Mouse (Mus musculus): ENCODE results near the gene Prps1l1. TPM values are rescaled to one million over a fixed set of nuclear protein-coding genes. Genes with fewer than 3 reads are reported as not detected.

Gene Prps1l1
- total RNA-seq, 2 experiments from 2014 or later, result not detected

DNA sequence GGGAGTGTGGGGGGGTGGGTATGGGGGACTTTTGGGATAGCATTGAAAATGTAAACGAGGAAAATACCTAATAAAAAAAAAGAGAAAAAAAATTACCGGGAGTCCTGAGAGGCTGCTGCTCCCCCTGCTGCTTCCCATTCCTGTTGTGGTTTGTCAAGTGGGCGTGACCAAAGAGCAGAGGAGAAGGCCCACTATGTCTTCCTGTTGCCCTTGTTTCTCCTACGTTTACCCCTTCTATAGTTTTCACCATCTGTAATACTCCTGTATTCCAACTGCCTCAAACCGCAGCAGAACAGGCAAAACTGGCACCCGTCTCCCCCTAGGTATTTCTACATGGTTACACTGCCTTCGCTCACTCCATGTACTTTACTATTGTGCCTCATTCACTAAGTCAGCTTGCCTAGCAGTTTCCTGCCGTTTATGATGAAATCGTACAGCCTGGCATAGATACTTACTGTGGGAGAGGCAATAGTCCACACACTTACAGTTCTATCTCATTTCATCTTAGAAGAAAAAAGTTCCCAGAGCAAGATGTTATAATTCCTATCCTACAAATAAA lies 34.2 kb downstream of the Prps1l1 start:
- intact Hi-C loops (cut with DNase I), result loop anchor here (10.0 kb wide), 1 partner anchor 166 kb away; no protein-coding TSS in a partner anchor
- DNase-seq (ENCODE audit: low spot score in 2 of 2), result no peak

DNA sequence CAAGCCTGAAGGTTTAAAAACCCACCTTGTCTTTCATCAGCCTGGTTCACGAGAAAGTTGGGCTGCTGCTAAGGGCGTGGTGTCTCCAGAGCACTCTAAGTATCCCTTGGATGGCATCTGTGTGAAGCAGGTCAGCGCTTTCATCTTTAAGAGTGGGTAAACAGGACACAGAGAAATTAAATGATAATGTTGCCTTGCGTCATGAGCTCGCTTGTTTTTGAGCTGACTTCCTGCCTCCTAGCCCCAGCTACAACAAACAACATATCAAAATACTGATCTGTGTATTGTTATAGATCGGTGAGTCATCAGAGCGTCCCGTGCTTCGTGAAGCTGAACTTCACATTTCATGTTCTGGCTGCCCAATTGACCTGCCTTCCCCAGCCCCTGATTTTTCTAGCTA lies 36.7 kb downstream of the Prps1l1 start:
- intact Hi-C loops (cut with DNase I), result no loop called here
- no peak for DNase-seq (ENCODE audit: low spot score in 2 of 2)

- intact Hi-C loops (cut with DNase I), result no loop called here
Measured at GRCm38 (mm10) chr12:35022066-35022465, 37.5 kb downstream of the Prps1l1 start.

GRCm38 (mm10) chr12:35025916-35026432 lies 41.4 kb downstream of the Prps1l1 start:
- intact Hi-C loops (cut with DNase I), result no loop called here
- DNase-seq (ENCODE audit: low spot score in 2 of 2), result no peak

More at GRCm38 (mm10) chr12:35022066-35022465, 37.5 kb downstream of the Prps1l1 start:
- no peak for DNase-seq (ENCODE audit: low spot score in 2 of 2)

- no peak for DNase-seq (ENCODE audit: low spot score in 2 of 2)
- intact Hi-C loops (cut with DNase I), result no loop called here
Measured at GRCm38 (mm10) chr12:35027533-35027932, 43.0 kb downstream of the Prps1l1 start.

Other genes starting within 250 kb of the Prps1l1 start
- 10 to 100 TPM; 53.6 to 55.0 TPM for gene Hdac9, start 67.7 kb upstream of the Prps1l1 start, total RNA-seq (2021)
- gene Snx13, start 62.4 kb downstream of the Prps1l1 start, total RNA-seq (2021), result 10 to 100 TPM; 59.2 to 63.2 TPM